Mouse (Mus musculus): ENCODE measurements around the gene Slc39a12. TPM values are rescaled to one million over a fixed set of nuclear protein-coding genes. Genes with fewer than 3 reads are reported as not detected.
A peak's percentile ranks its signal among the peaks of the same experiment; 100 is the strongest.

The Slc39a12 gene
- total RNA-seq (2021): not detected in 2 replicates
- long read RNA-seq: 0 reads

- no peak for DNase-seq
These were observed at the start of gene Slc39a12 for GRCm38 (mm10) chr2:14388162-14388561. TSS of gene Slc39a12 (plus strand) at chr2:14388316.

DNA sequence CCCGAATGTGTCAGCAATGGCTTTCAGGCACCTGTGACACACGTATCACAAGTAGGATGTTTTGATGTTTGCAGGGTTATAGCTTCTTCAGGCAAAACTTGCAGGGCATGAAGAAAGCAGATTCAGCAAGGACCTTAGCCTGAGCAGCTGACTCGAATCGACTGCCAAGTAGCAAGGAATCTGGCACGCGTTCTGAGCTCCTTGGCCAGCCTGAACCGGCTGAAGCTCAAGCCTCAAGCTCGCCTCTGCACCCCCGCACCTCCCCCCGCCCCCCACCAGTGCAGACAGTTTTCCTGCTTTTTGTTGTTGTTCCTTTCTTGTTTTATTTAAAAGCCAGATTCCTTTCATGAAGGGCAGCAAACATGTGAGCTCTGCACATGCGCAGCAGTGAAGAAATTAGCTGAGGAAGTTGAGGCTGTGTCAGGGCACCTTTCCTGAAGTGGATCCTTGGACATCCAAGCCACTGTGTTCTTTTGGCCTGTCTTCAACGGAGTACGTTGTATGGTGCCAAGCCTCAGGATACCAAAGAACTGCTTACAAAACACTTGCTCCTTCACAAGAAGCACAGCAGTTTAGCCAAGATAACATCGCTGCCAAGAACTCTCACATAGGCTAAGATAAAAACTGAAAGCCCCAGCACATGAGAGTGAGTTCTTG is 46.3 kb upstream of the Slc39a12 start:
- DNase-seq: peak; percentile 64

DNA sequence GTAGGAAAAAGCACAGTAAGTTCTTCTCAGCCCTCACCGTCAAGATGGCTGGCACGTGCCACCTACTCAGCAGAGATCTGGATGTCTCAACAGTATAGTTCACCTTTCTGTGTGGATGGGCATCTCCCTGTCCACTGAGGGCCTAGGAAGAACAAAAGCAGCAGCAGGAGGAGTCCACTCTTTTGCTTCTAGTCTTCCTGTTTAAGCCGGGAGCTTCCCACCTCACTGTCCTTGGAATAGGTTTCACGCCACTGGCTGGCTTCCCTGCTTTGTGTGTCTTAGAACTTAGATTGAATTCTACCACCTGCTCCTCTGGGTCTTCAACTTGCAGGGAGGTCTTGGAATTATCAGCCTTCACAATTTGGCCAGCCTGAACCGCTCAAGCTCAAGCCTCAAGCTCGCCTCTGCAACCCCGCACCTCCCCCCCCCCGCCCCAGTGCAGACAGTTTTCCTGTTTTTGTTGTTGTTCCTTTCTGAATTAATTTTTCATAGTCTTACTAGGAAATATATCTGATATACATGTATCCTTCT is 45.7 kb upstream of the Slc39a12 start:
- DNase-seq: no peak

DNA sequence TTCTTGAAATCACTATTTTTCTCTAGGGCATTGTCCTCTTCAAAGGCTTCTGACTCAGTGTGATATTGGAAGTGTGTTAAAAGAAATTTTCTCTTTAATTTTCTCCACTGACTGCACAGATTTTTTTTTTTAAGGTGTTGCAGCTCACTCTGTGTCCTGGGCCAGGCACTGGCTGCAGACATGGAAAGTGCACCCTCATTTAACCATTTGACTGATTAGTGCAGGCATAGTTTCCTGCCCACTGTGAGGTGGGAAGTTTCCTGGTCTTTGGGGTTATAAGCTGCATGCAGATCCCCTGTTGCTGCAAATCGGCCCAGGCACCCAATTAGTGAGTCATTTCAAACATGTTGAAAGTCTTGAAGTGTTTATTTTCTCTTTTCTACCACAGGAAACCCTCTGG is 740 bp downstream of the Slc39a12 start:
- no peak for DNase-seq

GRCm38 (mm10) chr2:14390900-14391299 is 2.8 kb downstream of the Slc39a12 start:
- no peak for DNase-seq

- DNase-seq: no peak
These were observed 14.9 kb downstream of the Slc39a12 start for GRCm38 (mm10) chr2:14403000-14403399.

GRCm38 (mm10) chr2:14428987-14429386 is 40.9 kb downstream of the Slc39a12 start:
- no peak for DNase-seq

GRCm38 (mm10) chr2:14447322-14447721 is 59.2 kb downstream of the Slc39a12 start:
- DNase-seq: no peak

DNA sequence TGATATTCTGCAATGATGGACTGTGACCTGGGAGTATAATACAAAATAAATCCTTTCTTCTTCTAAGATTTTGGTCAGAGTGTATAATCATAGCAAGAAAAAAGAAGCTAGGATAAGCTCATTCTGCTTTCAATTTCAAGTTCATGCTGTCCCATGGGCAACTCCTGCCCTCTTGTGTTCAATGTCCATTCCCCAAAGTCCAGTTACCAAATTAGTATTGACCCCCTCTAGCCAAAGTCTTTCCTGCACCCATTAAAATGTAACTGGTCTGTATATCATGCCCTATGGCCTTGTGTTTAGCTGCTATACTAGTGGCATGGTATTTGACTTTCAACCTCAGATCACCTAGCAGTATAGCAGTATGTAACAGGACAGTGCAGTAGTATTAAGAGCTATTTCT is 62.8 kb downstream of the Slc39a12 start:
- DNase-seq: no peak

GRCm38 (mm10) chr2:14454946-14455631 is 67.0 kb downstream of the Slc39a12 start:
- no peak for DNase-seq

DNA sequence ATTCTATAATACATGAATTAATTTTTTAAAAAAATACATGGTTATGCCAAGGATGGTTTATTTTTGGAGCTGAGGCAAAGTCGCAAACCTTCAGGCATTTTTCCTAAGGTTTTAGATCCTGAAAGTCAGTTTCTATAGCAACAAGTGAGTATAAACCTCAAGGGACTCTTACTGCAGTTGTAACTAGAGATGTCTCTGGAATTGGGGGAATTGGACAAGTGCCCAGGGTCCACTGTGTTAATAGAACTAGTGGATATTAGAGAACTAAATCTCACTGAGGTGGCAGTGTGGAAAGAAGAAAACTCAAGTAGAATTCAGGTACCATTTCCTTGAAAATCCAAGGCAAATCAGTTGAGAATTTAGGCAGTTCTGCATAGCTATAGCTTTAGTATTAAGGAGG is 76.3 kb downstream of the Slc39a12 start:
- no peak for DNase-seq

- DNase-seq: no peak
These were observed 106.0 kb downstream of the Slc39a12 start for GRCm38 (mm10) chr2:14494132-14494531.

DNA sequence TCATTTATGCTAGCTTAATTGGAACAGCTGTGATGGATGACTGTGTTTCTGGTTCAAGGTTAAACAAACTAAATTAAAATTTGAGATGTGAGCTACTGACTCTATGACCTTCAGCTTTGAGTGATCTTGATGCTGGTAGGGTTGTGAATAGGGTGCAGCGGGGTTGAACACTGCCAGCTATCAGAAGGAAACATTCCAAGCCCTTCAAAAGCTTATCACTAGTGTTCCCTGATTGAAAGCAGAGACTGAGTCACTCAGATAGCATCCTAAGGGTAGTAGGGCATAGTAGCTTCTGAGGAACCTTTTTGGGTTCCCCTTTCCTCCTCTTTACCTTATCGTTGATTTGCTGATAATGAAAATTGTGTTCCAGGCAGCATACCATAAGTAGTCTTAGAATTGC is 108.0 kb downstream of the Slc39a12 start:
- DNase-seq: no peak

DNA sequence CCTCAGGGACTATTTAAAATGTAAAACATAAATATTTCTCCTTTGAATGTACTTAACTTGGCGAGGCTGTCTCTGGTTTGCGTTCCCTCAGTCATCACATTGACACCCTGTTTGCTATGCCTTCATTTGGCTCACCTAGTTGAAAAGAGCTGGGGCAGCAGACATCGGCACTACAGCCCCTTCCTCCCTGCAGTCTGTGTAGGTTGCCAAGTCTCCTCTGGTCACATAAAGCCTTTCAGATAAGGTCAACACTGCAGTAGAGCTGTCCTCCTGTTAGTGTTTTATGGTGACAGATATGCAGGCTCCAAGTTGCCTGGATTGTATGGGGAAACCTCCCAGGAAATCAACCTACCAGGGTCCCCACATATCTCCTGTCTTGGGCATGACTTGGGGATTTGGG is 114.4 kb downstream of the Slc39a12 start:
- no peak for DNase-seq

DNA sequence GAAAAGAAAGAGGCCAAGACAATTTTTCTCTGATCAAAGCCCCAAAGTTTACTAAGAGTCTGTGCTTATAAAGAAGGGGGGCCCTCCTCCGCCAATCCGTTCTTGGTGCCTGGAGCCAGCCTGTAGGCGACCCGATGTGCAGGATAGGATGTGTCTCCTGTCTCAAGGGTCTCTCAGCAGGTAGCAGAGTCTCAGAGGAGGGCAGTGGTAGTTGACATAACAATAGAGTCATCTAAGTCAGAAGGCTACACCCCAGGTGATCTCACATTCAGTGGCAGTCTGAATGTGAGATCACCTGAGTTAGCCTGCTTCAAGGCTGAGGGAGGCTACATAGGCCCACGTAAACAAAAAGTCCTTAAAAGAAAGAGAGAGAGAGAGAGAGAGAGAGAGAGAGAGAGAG is 130.1 kb downstream of the Slc39a12 start:
- no peak for DNase-seq

- no peak for DNase-seq
These were observed 146.4 kb downstream of the Slc39a12 start for GRCm38 (mm10) chr2:14534325-14535077.

- no peak for DNase-seq
These were observed 147.1 kb downstream of the Slc39a12 start for GRCm38 (mm10) chr2:14535246-14535671.

GRCm38 (mm10) chr2:14537781-14538180 is 149.7 kb downstream of the Slc39a12 start:
- no peak for DNase-seq

- peak; percentile 82 for DNase-seq
These were observed 155.2 kb downstream of the Slc39a12 start for GRCm38 (mm10) chr2:14543355-14543754.

DNA sequence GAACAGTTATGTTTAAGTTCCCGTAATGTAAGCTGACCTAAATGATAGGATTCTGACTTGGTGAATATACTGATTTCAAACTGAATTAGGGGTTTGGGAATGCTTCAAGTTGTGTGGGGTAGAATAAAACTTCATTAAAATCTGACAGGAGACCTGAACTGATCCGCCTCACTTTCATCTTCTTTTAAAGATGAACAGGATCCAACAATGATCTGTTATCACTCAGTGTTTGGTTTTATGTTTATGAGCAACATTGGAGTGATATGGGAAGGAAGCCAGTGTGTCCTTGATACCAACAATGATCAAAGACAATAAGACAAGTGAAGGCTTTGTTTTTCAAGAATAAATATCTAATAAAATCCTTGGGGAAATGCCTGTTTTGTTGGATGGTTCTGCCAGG is 155.7 kb downstream of the Slc39a12 start:
- no peak for DNase-seq

Data from adrenal gland, postnatal 25 days (tissue).